Mouse (Mus musculus) liver, adult 2 months (tissue): Measurements from ENCODE around the gene Atraid. TPM values are rescaled to one million over a fixed set of nuclear protein-coding genes. Genes with fewer than 3 reads are reported as not detected.
"Not testable (repeated sequence)": the region's sequence is repeated elsewhere in the genome, so short reads cannot be mapped to it uniquely, and the experiment has no call there.

Source experiments
- DNase-seq: peaks from one replicate; pipeline ENCODE4 v3.0.0-alpha.2; 2011; ENCODE audit warnings: low read depth, low spot score; ENCODE audit errors: extremely low read depth
- H3K27ac ChIP-seq: fragments of 200-500 bp; replicated peaks from 2 replicates; pipeline ENCODE4 v1.5.1; 2012; ENCODE audit warnings: low read depth, mild to moderate bottlenecking, control low read depth, inconsistent platforms, low read length; ENCODE audit not compliant: insufficient read depth
- H3K27me3 ChIP-seq: fragments of 200-500 bp; 2 replicates; pipeline ENCODE4 v1.6.1; 2012; ENCODE audit warnings: mild to moderate bottlenecking, moderate library complexity, low read length, inconsistent platforms; ENCODE audit not compliant: control insufficient read depth, insufficient read depth
- H3K36me3 ChIP-seq: fragments of 200-500 bp; 2 replicates; pipeline ENCODE4 v1.6.1; 2012; ENCODE audit warnings: low read length, inconsistent platforms; ENCODE audit not compliant: control insufficient read depth, insufficient read depth
- H3K4me1 ChIP-seq: fragments of 200-500 bp; 2 replicates; pipeline ENCODE4 v1.6.1; 2011; ENCODE audit warnings: low read length; ENCODE audit not compliant: control insufficient read depth, insufficient read depth
- H3K4me3 ChIP-seq: fragments of 200-500 bp; 2 replicates; pipeline ENCODE4 v1.5.1; 2011; ENCODE audit warnings: low read depth, mild to moderate bottlenecking, control low read depth, low read length, moderate library complexity; ENCODE audit not compliant: insufficient read depth
- H3K79me2 ChIP-seq: fragments of 200-500 bp; 2 replicates; pipeline ENCODE4 v1.6.1; 2012; ENCODE audit warnings: inconsistent platforms, mild to moderate bottlenecking, low read length, moderate library complexity; ENCODE audit not compliant: control insufficient read depth, insufficient read depth
- H3K9ac ChIP-seq: fragments of 200-500 bp; 2 replicates; pipeline ENCODE4 v1.6.1; 2012; ENCODE audit warnings: low read depth, mild to moderate bottlenecking, control low read depth, inconsistent platforms, low read length
- CTCF ChIP-seq: fragments of 200-500 bp; IDR thresholded peaks from 2 replicates; pipeline ENCODE4 v1.5.1; 2011; ENCODE audit warnings: low read depth, low read length, control low read depth
- POLR2A ChIP-seq: fragments of 200-500 bp; IDR thresholded peaks from 2 replicates; pipeline ENCODE4 v1.6.1; 2011; ENCODE audit warnings: low read length, control low read depth; ENCODE audit not compliant: insufficient read depth; ENCODE audit errors: extremely low read depth
- WGBS: fragments of 180-500 bp; shearing (Covaris S2); methylation state at CpG from one replicate; pipeline ENCODE4 v1.1.7; 2018; 5-methylcytosine and 5-hydroxymethylcytosine counted together
- polyA plus RNA-seq: library from polyadenylated mRNA; depleted of rRNA; stranded (reverse); fragments of >200 nt; gene quantifications from 2 replicates; pipeline ENCODE4 v1.2.3, GENCODE M21; 2012
- total RNA-seq: library from RNA; depleted of rRNA; stranded (reverse); fragments of >200 nt; gene quantifications from 2 replicates; pipeline ENCODE4 v1.2.3, GENCODE M21; 2014

Atraid gene
- total and polyA plus RNA-seq, 2 experiments: 160 to 185 TPM

DNA sequence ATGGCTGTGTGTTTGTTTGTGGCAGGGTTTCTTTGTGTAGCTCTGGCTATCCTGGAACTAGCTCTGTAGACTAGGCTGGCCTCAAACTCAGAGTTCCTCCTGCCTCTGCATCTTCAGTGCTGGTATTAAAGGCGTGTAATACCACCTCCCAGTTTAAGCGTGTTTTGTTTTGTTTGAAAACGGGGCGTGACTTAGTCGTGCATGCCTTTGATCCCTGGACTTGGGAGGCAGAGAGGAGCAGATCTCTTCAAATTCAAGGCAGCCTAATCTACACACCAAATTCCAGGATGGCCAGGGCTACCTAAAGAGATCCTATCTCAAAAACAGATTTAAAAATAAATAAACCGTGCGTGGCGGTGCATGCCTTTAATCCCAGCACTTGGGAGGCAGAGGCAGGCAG is 16.6 kb upstream of the Atraid start:
- 93% methylated on average over 8 of the region's 8 CpGs for WGBS
- H3K4me1 ChIP-seq: no peaks in the 10 kb centered on the region
- no peak overlapping the region for H3K9ac ChIP-seq
- no peak overlapping the region for H3K4me3 ChIP-seq
- no peaks in the 10 kb centered on the region for H3K27me3 ChIP-seq
- no peak for TF ChIP-seq CTCF
- TF ChIP-seq POLR2A: no peak
- H3K79me2 ChIP-seq: no peaks in the 10 kb centered on the region
- DNase-seq: no peak
- no peak overlapping the region for H3K27ac ChIP-seq
- H3K36me3 ChIP-seq: no peaks in the 10 kb centered on the region

DNA sequence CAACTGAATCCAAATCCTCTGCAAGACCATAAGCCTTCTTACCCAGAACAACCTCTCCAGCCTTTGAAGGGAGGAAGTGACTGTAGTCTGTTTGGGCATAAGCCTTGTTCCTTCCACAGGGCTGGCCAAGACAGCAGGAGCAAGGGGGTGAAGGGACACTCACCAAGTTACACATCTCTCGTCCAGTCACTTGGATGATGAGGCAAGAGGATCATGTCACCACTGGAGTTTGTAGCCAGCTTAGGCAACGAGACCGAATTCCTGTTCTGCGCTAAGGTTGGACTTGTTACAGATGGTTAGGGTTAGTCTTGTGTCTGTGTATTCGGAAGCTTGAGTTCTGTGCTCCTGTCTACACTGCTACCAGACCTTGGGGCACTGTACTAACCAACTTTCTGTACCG is 13.4 kb upstream of the Atraid start:
- peaks cover 3% of the 10 kb centered on the region; the same call in 1 of the 2 replicates for H3K4me1 ChIP-seq
- TF ChIP-seq CTCF (no peak), POLR2A (no peak)
- peaks cover 5% of the 10 kb centered on the region; the same call in 1 of the 2 replicates for H3K36me3 ChIP-seq
- H3K9ac ChIP-seq: no peak overlapping the region
- no peak overlapping the region for H3K27ac ChIP-seq
- no peak for DNase-seq
- H3K4me3 ChIP-seq: no peak overlapping the region
- H3K27me3 ChIP-seq: no peaks in the 10 kb centered on the region
- no peaks in the 10 kb centered on the region for H3K79me2 ChIP-seq
- 87% methylated on average over 6 of the region's 6 CpGs for WGBS

DNA sequence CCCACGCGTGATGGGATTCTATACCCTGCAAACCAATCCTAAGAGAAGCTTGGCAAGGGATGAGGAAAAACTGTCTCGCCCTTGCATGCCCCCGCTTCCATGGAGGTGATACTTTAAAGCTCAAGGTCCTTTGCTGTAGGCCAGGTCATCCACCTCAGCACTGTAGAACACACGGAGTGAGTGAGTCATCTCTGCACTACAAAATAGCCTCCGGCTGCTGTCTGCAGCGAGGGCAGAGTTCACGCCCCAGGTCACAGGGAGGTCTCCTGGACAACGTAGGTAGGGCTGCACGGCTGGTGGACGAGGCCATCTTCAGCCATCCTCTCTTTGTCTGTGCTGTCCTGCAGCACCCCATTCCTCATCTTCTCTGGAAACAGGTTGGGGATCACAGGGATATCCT is 11.6 kb upstream of the Atraid start:
- WGBS: 33% methylated on average over 11 of the region's 11 CpGs
- peak; percentile 64 for DNase-seq
- not testable (repeated sequence) for H3K4me3 ChIP-seq, H3K27ac ChIP-seq, H3K9ac ChIP-seq, H3K4me1 ChIP-seq, H3K79me2 ChIP-seq, H3K36me3 ChIP-seq, H3K27me3 ChIP-seq

DNA sequence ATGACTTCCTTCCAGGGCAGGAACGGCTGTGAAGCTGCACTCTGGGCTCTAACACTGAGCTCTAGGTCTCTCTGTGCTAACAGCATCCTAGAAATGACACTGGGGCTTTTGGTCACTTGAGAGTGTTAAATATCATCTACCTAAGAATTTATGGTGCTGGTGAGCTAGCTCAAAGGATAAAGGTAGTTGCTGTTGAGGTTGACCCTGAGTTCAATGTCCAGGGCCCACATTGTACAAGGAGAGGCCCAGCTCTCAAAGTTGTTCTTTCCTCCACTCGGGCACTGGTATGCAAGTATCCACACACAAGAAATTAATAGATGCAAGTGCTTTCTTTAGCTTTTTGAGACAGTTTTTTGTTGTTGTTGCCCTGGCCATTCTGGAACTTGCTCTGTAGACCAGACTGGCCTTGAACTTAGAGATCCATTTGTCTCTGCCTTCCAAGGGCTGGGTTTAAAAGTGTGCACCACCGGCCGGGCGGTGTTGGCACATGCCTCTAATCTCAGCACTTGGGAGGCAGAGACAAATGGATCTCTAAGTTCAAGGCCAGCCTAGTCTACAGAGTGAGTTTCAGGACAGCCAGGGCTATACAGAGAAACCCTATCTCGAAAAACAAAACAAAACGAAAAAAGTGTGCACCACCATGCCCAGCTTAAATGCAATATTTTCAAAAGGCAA is 9.8 kb upstream of the Atraid start:
- Histone ChIP-seq H3K27me3 (no peaks in the 10 kb centered on the region), H3K27ac (no peak overlapping the region), H3K79me2 (no peaks in the 10 kb centered on the region), H3K36me3 (peaks cover 9% of the 10 kb centered on the region; the same call in 1 of the 2 replicates), H3K9ac (no peak overlapping the region), H3K4me1 (peaks cover 3% of the 10 kb centered on the region; the same call in 1 of the 2 replicates), H3K4me3 (no peak overlapping the region)
- TF ChIP-seq CTCF: no peak
- TF ChIP-seq POLR2A: no peak
- DNase-seq: no peak
- 72% methylated on average over 7 of the region's 7 CpGs for WGBS

DNA sequence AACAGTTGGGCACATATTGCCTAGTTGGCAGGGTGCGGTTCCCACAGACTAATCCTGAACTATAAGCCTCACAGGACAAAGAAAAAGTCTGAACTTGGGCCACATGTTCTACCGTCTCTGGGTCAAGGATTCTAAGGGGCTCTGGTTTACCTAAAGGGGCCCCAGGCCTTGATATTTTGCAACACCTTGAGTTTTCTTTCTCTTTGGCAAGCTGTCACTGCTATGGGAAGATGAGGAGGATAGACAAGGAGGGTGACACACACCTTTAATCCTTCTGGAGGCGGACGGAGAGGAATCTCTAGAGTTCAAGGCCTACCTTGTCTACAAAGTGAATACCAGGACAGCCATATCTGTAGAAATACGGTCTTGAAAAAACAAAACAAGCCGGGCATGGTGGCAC is 1.7 kb upstream of the Atraid start:
- no peaks in the 10 kb centered on the region for H3K27me3 ChIP-seq
- peaks cover 4% of the 10 kb centered on the region; the same call in 1 of the 2 replicates for H3K36me3 ChIP-seq
- no peak for TF ChIP-seq POLR2A
- TF ChIP-seq CTCF: no peak
- peaks cover 2% of the 10 kb centered on the region for H3K4me1 ChIP-seq
- no peak for DNase-seq
- H3K9ac ChIP-seq: no peak overlapping the region
- H3K79me2 ChIP-seq: no peaks in the 10 kb centered on the region
- WGBS: 94% methylated on average over 6 of the region's 6 CpGs
- no peak overlapping the region for H3K27ac ChIP-seq
- no peak overlapping the region for H3K4me3 ChIP-seq

DNA sequence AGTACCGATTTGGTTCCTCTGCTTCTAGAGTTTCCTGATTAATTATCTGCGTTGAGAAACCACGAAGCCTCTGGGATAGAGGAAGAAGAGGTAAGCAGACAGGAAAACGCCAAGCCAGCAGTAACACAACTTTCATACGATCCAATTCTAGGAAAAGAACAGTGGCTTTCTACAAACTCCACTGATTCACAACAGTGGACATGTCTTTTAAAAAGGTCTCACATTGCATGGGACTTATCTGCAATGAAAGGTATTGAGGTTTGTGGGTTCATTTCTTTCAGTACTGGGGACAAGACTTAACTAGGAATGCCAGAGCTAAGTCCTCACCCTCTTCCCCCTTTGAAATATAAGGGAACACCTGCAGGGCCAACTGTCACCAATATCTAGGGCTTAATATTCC is 1.0 kb upstream of the Atraid start:
- TF ChIP-seq POLR2A: no peak
- no peak for TF ChIP-seq CTCF
- WGBS: 69% methylated on average over 5 of the region's 5 CpGs
- Histone ChIP-seq H3K27me3 (no peaks in the 10 kb centered on the region), H3K4me3 (no peak overlapping the region), H3K27ac (no peak overlapping the region), H3K36me3 (peaks cover 4% of the 10 kb centered on the region; the same call in 1 of the 2 replicates), H3K9ac (no peak overlapping the region), H3K79me2 (no peaks in the 10 kb centered on the region), H3K4me1 (peaks cover 2% of the 10 kb centered on the region)
- DNase-seq: no peak
